In the genomic region with DNA sequence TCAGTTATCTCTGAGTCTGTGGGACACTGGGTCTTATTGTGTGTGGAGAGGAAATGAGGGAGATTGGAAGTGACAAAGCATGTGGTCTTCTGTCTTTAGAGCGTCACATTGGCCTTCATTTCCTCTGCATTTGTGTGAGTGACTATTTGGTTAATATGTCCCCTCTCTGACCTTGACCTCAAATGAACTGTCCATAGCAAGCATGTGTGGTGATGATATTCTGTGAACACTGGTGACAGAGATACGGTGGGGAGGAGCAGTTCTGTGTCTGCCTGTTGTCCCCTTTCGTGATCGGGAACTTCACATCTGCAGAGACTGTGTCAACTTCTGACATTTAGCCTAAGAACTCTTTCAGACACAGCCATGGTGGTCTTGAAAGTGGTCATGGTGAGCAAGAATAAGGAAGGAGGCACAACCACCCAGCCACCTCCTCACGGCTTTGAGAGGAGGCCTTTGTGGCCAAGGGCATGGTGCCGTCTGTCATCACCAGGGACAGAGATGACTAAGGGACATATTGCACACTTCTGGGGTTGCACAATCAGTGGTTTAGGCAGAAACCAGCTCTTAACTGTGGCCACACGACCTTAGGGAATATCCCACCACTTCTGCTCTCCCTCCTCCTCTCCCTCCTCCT, we compare ENCODE assay signal across 10 mouse cellular contexts.
A peak's percentile ranks its signal among the peaks of the same experiment; 100 is the strongest.
DNase-seq lines count a peak whose midpoint lies in the region; ATAC-seq and TF ChIP-seq lines count a peak whose summit lies in the region.
"Had no signal": no experiment of that assay in that cellular context is flagged by ENCODE, and none has a peak within 500 bp of the region (broad histone marks: within the 10 kb centered on the region; RNA-seq: fewer than 3 reads in every experiment).

No protein-coding gene starts in this region.

- no peaks in the 10 kb centered on the region for H3K9me3 ChIP-seq in midbrain, embryonic 10.5 days (replicated peaks)
- H3K9me3 ChIP-seq in midbrain, embryonic 13.5 days = no peaks in the 10 kb centered on the region
- no peaks in the 10 kb centered on the region for H3K9me3 ChIP-seq in hindbrain, embryonic 12.5 days (replicated peaks)

- H3K36me3 ChIP-seq in midbrain, embryonic 10.5 days = no peaks in the 10 kb centered on the region
- H3K36me3 ChIP-seq in midbrain, embryonic 13.5 days = no peaks in the 10 kb centered on the region
- no peaks in the 10 kb centered on the region for H3K36me3 ChIP-seq in hindbrain, embryonic 12.5 days

- no peak for DNase-seq in midbrain, embryonic 10.5 days (ENCODE audit: low spot score)
- peak; percentile 13 for DNase-seq in lung, adult 2 months
- DNase-seq in natural killer cell, adult 2 months (ENCODE audit: low spot score in 2 of 2) = peak; percentile 55 to 74
- no peak for DNase-seq in layer of hippocampus, postnatal 10 days (ENCODE audit: low spot score in 2 of 2)
- DNase-seq in frontal cortex, postnatal 10 days (ENCODE audit: low spot score in 2 of 2) = no peak
- DNase-seq: kidney, adult 2 months; layer of hippocampus, postnatal 36 days had no signal

- no peak overlapping the region for H3K4me3 ChIP-seq in midbrain, embryonic 10.5 days
- H3K4me3 ChIP-seq in midbrain, embryonic 13.5 days (replicated peaks) = no peak overlapping the region
- no peak overlapping the region for H3K4me3 ChIP-seq in bone marrow macrophage, adult 2 months (ENCODE audit: insufficient read depth, low read length)
- no peak overlapping the region for H3K4me3 ChIP-seq in lung, adult 2 months (replicated peaks; ENCODE audit: extremely low read depth, low read depth, low read length)
- H3K4me3 ChIP-seq in hindbrain, embryonic 12.5 days = no peak overlapping the region

- no peak for TF ChIP-seq POLR2A in bone marrow macrophage, adult 2 months (IDR thresholded peaks at IDR 0.05; ENCODE audit: borderline replicate concordance, low read depth, low read length)
- no peak for TF ChIP-seq POLR2A in lung, adult 2 months (IDR thresholded peaks at IDR 0.05; ENCODE audit: borderline replicate concordance, extremely low read depth, low read depth, low read length)

- H3K4me1 ChIP-seq in midbrain, embryonic 10.5 days = peaks cover 31% of the 10 kb centered on the region
- peaks cover 12% of the 10 kb centered on the region for H3K4me1 ChIP-seq in midbrain, embryonic 13.5 days (replicated peaks)
- H3K4me1 ChIP-seq in bone marrow macrophage, adult 2 months (ENCODE audit: control insufficient read depth, insufficient read depth, low read length) = peaks cover 46% of the 10 kb centered on the region
- H3K4me1 ChIP-seq in lung, adult 2 months (ENCODE audit: control insufficient read depth, insufficient read depth, low read length) = peaks cover 6% of the 10 kb centered on the region; the same call in 1 of the 2 replicates
- H3K4me1 ChIP-seq in hindbrain, embryonic 12.5 days = peaks cover 28% of the 10 kb centered on the region

- no peak overlapping the region for H3K4me2 ChIP-seq in midbrain, embryonic 13.5 days (replicated peaks)
- no peak overlapping the region for H3K4me2 ChIP-seq in hindbrain, embryonic 12.5 days (replicated peaks)

- TF ChIP-seq CTCF in bone marrow macrophage, adult 2 months (IDR thresholded peaks at IDR 0.05; ENCODE audit: low read depth, low read length) = no peak
- no peak for TF ChIP-seq CTCF in lung, adult 2 months (IDR thresholded peaks at IDR 0.05; ENCODE audit: insufficient read depth, low read length)

- ATAC-seq in midbrain, embryonic 13.5 days = no peak
- no peak for ATAC-seq in hindbrain, embryonic 12.5 days (ENCODE audit: low FRiP score)

- no peaks in the 10 kb centered on the region; the same call in none of the 2 replicates for H3K27me3 ChIP-seq in midbrain, embryonic 10.5 days (ENCODE audit: low read depth, poor library complexity, severe bottlenecking)
- peaks cover 12% of the 10 kb centered on the region for H3K27me3 ChIP-seq in midbrain, embryonic 13.5 days
- H3K27me3 ChIP-seq in hindbrain, embryonic 12.5 days = peaks cover 14% of the 10 kb centered on the region; the same call in 1 of the 2 replicates

- 87% methylated on average over 7 of the region's 7 CpGs for WGBS in midbrain, embryonic 10.5 days
- 89% methylated on average over 7 of the region's 7 CpGs for WGBS in midbrain, embryonic 13.5 days
- WGBS in lung, adult 2 months = 68% methylated on average over 7 of the region's 7 CpGs
- 83% methylated on average over 7 of the region's 7 CpGs for WGBS in hindbrain, embryonic 12.5 days

- no peak overlapping the region for H3K9ac ChIP-seq in midbrain, embryonic 13.5 days (replicated peaks)
- no peak overlapping the region for H3K9ac ChIP-seq in hindbrain, embryonic 12.5 days

- H3K27ac ChIP-seq in midbrain, embryonic 10.5 days (replicated peaks) = 0 out of 2 replicates have a peak overlapping the region, but pooled peaks have one; percentile 9
- H3K27ac ChIP-seq in midbrain, embryonic 13.5 days = no peak overlapping the region
- H3K27ac ChIP-seq in bone marrow macrophage, adult 2 months (ENCODE audit: insufficient read depth, low read depth, low read length) = peak overlapping the region; percentile 77
- H3K27ac ChIP-seq in hindbrain, embryonic 12.5 days = no peak overlapping the region

Comparison
In these comparisons a context has a peak if more than half of its experiments do, and no peak if none do; other contexts are left out.
1. H3K27ac ChIP-seq: peak in midbrain, embryonic 10.5 days (single experiment) and bone marrow macrophage, adult 2 months (single experiment); none in midbrain, embryonic 13.5 days (single experiment) and hindbrain, embryonic 12.5 days (single experiment).
2. DNase-seq: peak in lung, adult 2 months (single experiment) and natural killer cell, adult 2 months (2 of 2); none in midbrain, embryonic 10.5 days (single experiment), layer of hippocampus, postnatal 10 days (0 of 2) and frontal cortex, postnatal 10 days (0 of 2).